Mouse (Mus musculus) myocyte (in vitro differentiated cells): ENCODE data around the gene Gm20388.

Experiments used
- POLR2A ChIP-seq: IDR thresholded peaks from one replicate; pipeline ENCODE4 v1.6.1; 2011; ENCODE audit warnings: low read depth, mild to moderate bottlenecking, control low read depth, moderate library complexity; ENCODE audit not compliant: insufficient read length
- POLR2AphosphoS2 ChIP-seq: IDR thresholded peaks from one replicate; pipeline ENCODE4 v1.6.1; 2011; ENCODE audit warnings: low read depth, control low read depth; ENCODE audit not compliant: insufficient read length

DNA sequence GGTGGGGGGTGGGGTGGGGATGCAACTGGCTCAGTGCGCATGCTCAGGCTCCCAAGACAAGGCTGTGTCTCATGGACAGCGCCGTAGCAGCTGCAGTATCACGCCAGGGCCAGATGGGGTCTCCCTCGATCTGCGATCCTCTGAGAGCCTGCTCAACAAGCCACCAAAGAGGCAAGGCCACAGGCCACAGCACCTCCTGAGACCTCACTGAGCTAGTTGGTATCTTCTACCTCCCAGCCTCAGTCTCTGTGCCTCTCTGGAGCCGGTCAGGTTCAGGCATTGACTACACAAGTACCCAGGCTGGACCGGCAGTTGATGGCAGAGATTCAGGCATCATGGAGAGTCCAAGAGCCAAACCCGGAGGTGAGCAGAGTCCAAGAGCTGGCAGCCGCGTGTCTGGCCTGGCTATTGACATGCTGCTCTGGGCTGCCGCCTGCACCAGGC lies 1807.4 kb downstream of the Gm20388 start:
- TF ChIP-seq POLR2A (no peak), POLR2AphosphoS2 (no peak)
